Mouse (Mus musculus): ENCODE measurements around the gene Ddx58. TPM values are rescaled to one million over a fixed set of nuclear protein-coding genes. Genes with fewer than 3 reads are reported as not detected.
A peak's percentile ranks its signal among the peaks of the same experiment; 100 is the strongest.

Gene Ddx58
- 3.8 and 5.0 TPM in 2 replicates for polyA plus RNA-seq (2015; fragmentation: Nextera tagmentation; extraction: Ambion mirVana)

- peak within 1 kb of the TSS; percentile 69 for H3K9ac ChIP-seq
- peak; percentile 67 for ATAC-seq (ENCODE audit: low read depth)
- peak within 1 kb of the TSS; percentile 74 for H3K4me2 ChIP-seq
- H3K9me3 ChIP-seq = no peaks in the 10 kb centered on the region
- peak within 1 kb of the TSS; percentile 47 for H3K4me3 ChIP-seq
- H3K27ac ChIP-seq (replicated peaks) = no peak within 1 kb of the TSS
- 4% methylated on average over 35 of the region's 35 CpGs for WGBS
- peaks cover 18% of the 10 kb centered on the region for H3K4me1 ChIP-seq (replicated peaks)
- no peaks in the 10 kb centered on the region for H3K36me3 ChIP-seq
- H3K27me3 ChIP-seq = peaks cover 5% of the 10 kb centered on the region; the same call in 1 of the 2 replicates
Measured at GRCm38 (mm10) chr4:40239409-40240271, at the start of gene Ddx58. TSS of gene Ddx58 (minus strand) at chr4:40239828.

GRCm38 (mm10) chr4:40289046-40289445 lies 49.4 kb upstream of the Ddx58 start:
- Histone ChIP-seq H3K27me3 (no peaks in the 10 kb centered on the region), H3K4me2 (no peak overlapping the region), H3K4me1 (replicated peaks) (no peaks in the 10 kb centered on the region), H3K36me3 (no peaks in the 10 kb centered on the region), H3K9me3 (peaks cover 8% of the 10 kb centered on the region; the same call in 1 of the 2 replicates), H3K27ac (replicated peaks) (no peak overlapping the region), H3K4me3 (no peak overlapping the region), H3K9ac (no peak overlapping the region)
- WGBS = 87% methylated on average over 2 of the region's 2 CpGs
- no peak for ATAC-seq (ENCODE audit: low read depth)

DNA sequence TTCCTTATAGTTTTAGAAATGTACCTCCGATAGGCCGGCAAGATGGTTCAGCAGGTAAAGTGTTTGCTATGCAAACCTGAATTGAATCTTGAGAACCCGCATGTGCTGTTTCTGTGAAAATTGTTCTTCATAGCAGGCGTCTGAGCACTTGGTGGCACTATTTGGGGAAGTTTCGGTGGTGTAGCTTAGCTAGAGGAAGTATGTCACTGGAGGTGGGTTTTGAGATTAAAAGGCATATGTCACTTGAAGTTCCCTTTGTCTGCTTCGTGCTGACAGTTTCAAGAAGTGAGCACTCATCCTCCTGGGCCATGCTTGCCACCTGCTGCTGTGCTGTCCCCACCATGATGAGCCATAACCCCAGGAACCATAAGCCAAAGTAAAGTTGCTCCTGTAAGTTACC lies 47.8 kb upstream of the Ddx58 start:
- ATAC-seq (ENCODE audit: low read depth) = no peak
- WGBS = 84% methylated on average over 6 of the region's 6 CpGs

DNA sequence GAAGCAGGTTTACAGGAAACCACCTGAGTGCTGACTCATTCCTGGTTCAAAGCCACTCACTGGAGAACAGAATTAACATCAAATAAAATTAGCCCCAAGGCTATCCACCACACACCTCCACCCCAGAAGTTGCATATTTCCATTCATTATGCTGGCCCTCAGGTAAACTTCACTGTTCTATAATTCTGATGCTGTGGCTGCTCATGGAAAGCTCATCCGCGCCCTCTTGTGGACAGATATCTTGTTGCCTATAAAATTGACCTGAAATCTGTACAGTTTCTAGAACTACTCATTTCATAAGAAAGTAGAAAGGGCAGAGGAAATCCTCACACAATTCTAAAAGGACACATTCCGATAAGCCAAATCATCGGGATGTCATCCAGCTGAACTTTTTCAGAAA lies 46.0 kb upstream of the Ddx58 start:
- no peak overlapping the region for H3K4me2 ChIP-seq
- no peaks in the 10 kb centered on the region for H3K27me3 ChIP-seq
- no peaks in the 10 kb centered on the region for H3K36me3 ChIP-seq
- H3K9ac ChIP-seq = no peak overlapping the region
- H3K4me3 ChIP-seq = no peak overlapping the region
- ATAC-seq (ENCODE audit: low read depth) = no peak
- 24% methylated on average over 4 of the region's 4 CpGs for WGBS
- H3K4me1 ChIP-seq (replicated peaks) = no peaks in the 10 kb centered on the region
- 0 out of 2 replicates have a peak, but pooled peaks cover 2% of the 10 kb centered on the region for H3K9me3 ChIP-seq
- H3K27ac ChIP-seq (replicated peaks) = no peak overlapping the region

More for the DNA sequence above, 47.8 kb upstream of the Ddx58 start:
- Histone ChIP-seq H3K9me3 (0 out of 2 replicates have a peak, but pooled peaks cover 4% of the 10 kb centered on the region), H3K4me3 (no peak overlapping the region), H3K4me1 (replicated peaks) (no peaks in the 10 kb centered on the region), H3K27me3 (no peaks in the 10 kb centered on the region), H3K4me2 (no peak overlapping the region), H3K9ac (no peak overlapping the region), H3K36me3 (no peaks in the 10 kb centered on the region), H3K27ac (replicated peaks) (no peak overlapping the region)

- Histone ChIP-seq H3K27ac (replicated peaks) (peak within 1 kb of the TSS; percentile 64), H3K27me3 (no peaks in the 10 kb centered on the region), H3K4me3 (peak within 1 kb of the TSS; percentile 87), H3K4me1 (replicated peaks) (peaks cover 14% of the 10 kb centered on the region), H3K36me3 (peaks cover 24% of the 10 kb centered on the region), H3K4me2 (peak within 1 kb of the TSS; percentile 87), H3K9me3 (no peaks in the 10 kb centered on the region), H3K9ac (peak within 1 kb of the TSS; percentile 93)
- WGBS = under 1% methylated on average over 36 of the region's 36 CpGs
- ATAC-seq (ENCODE audit: low read depth) = peak; percentile 96
Measured at GRCm38 (mm10) chr4:40279276-40279900, 39.8 kb upstream of the Ddx58 start, which contains the start of gene Ndufb6. TSS of gene Ndufb6 (minus strand) at chr4:40279421.

DNA sequence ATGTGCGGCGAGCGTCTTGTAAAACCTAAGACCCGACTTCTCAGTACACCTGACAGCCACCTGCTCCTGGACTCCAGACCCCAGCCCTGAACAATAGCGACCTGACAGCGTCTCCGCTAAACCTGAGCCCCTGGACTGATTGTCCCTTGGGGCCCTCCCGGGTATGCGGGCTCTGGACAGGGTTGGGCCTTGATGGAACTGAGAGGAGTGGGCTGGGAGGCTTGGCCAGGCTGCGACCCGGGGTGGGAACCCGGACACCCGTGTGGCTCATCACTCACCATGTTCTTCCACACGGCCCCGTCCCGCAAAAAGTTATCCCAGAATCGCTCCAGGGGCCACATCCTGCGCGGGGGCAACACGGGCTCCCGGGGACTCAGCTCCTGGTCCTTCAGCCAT lies 39.2 kb upstream of the Ddx58 start:
- Histone ChIP-seq H3K27me3 (no peaks in the 10 kb centered on the region), H3K4me3 (peak overlapping the region; percentile 87), H3K9me3 (no peaks in the 10 kb centered on the region), H3K36me3 (peaks cover 27% of the 10 kb centered on the region), H3K9ac (peak overlapping the region; percentile 93), H3K4me2 (peak overlapping the region; percentile 87), H3K4me1 (replicated peaks) (peaks cover 14% of the 10 kb centered on the region), H3K27ac (replicated peaks) (peak overlapping the region; percentile 64)
- ATAC-seq (ENCODE audit: low read depth) = peak; percentile 83
- WGBS = under 1% methylated on average over 21 of the region's 21 CpGs

DNA sequence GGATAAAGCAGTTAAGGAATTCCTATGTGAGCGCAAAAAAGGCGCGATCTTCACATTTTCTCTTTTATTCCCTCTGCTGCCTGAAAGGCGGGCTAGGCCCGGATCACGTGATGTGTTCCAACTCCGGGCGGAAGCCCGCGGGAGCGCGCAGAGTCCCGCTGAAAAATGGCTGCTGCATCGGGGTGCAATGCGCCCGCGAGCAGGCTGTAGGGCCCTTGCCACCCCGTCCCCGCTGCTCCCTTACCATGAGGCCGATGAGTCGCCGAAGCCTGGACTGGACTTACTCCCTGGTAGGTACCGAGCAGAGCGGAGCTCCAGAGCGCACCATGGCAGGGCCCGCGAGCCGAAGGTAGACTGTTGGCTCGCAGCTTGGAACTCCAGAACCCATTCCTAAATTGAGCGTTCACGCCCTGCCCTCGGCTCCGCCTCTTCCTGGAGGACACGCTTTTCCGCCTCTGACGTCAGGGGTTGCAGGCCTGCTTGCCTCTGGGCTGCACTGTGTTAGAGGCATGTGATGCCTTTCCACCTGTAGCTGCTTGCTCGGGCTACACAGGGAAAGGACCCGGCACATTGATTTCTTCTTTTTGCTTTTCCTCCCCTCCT lies 29.9 kb upstream of the Ddx58 start, which contains the start of the genes Smim27 and Topors:
Gene Smim27 (plus strand): TSS at position 150 of the 603 bp plus-strand sequence.
Gene Topors (minus strand): TSS at position 421 of the 603 bp plus-strand sequence.
- peaks cover 40% of the 10 kb centered on the region for H3K36me3 ChIP-seq
- H3K27ac ChIP-seq (replicated peaks) = peak within 1 kb of the TSS; percentile 97
- H3K9ac ChIP-seq = peak within 1 kb of the TSS; percentile 86
- H3K9me3 ChIP-seq = no peaks in the 10 kb centered on the region
- H3K27me3 ChIP-seq = no peaks in the 10 kb centered on the region
- H3K4me3 ChIP-seq = peak within 1 kb of the TSS; percentile 74
- under 1% methylated on average over 38 of the region's 38 CpGs for WGBS
- ATAC-seq (ENCODE audit: low read depth) = peak; percentile 95
- peaks cover 38% of the 10 kb centered on the region for H3K4me1 ChIP-seq (replicated peaks)
- peak within 1 kb of the TSS; percentile 96 for H3K4me2 ChIP-seq

DNA sequence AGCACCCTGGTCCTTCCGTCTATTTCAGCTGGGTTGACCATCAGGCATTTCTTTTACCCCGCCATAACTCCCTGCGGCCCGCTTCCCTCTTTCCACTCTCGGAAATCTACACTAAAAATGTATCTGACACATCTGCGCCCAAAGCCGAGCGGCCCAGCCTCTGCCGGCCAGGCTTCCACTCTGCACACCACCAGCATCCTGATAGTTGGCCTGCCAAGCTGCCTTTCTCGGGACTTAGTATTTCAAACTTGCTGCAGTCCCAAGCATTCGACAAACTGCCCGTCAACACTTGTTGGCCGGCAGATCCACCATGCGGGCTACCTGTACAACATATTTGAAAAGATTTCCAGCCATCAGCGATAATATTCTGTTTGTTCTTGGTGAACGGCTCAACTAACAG lies 29.2 kb upstream of the Ddx58 start:
- Histone ChIP-seq H3K4me1 (replicated peaks) (peaks cover 38% of the 10 kb centered on the region), H3K9ac (peak overlapping the region; percentile 86), H3K36me3 (peaks cover 35% of the 10 kb centered on the region; the same call in 1 of the 2 replicates), H3K9me3 (no peaks in the 10 kb centered on the region), H3K4me2 (peak overlapping the region; percentile 96), H3K27ac (replicated peaks) (peak overlapping the region; percentile 97), H3K27me3 (no peaks in the 10 kb centered on the region), H3K4me3 (peak overlapping the region; percentile 74)
- WGBS = 0% methylated on average over 16 of the region's 16 CpGs
- peak; percentile 16 for ATAC-seq (ENCODE audit: low read depth)

DNA sequence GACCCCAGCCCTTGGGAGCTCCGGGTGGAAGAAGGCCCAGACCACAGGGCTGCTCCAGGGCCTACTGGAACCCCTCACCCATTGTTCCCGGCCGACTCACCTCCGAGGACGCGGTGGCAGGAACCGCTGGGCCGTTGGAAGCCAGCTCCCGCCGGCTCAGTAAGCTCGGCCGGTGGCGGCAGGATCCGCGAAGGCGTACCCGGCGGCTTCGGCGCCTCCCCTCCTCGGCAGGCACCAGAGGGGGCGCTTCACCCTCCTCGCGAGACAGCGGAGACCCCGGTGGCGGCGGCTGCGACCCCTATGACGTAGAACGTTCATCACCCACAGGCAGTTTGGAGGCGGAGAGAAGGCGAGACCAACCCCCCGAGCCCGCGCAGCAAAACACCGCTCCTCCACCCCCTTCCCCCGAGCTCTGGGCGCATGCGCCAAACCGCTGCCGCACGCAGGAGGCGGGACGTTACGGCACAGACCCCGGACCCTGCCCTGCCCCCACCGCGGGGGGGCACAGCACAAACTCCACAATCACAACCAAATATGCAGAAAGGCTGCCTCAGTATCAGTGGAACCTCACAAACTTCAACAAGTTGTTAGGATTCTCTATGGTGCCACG lies 28.7 kb upstream of the Ddx58 start:
- H3K27me3 ChIP-seq = no peaks in the 10 kb centered on the region
- H3K4me2 ChIP-seq = peak overlapping the region; percentile 96
- peak overlapping the region; percentile 86 for H3K9ac ChIP-seq
- H3K36me3 ChIP-seq = peaks cover 34% of the 10 kb centered on the region; the same call in 1 of the 2 replicates
- peaks cover 38% of the 10 kb centered on the region for H3K4me1 ChIP-seq (replicated peaks)
- WGBS = under 1% methylated on average over 49 of the region's 50 CpGs
- peak; percentile 81 for ATAC-seq (ENCODE audit: low read depth)
- peak overlapping the region; percentile 97 for H3K27ac ChIP-seq (replicated peaks)
- no peaks in the 10 kb centered on the region for H3K9me3 ChIP-seq
- peak overlapping the region; percentile 74 for H3K4me3 ChIP-seq

DNA sequence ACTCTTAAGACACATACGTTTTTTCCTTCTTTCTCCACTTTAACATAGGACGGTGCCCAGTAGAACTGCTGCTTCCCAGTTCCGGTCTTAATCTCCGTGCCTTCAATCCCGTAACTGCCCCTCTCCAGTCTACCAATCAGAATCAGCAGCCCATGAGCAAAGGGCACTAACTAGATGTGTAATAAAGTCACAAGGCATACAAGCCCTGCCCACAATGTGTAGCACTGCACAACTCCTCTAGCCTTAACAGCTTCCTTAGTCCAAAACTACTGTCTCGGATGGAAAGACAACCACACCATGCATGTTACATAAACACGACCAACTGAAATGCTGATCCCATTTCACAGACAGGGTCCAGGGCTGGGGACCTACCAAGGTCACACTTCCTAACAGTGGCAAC lies 28.1 kb upstream of the Ddx58 start:
- H3K9me3 ChIP-seq = no peaks in the 10 kb centered on the region
- no peak for ATAC-seq (ENCODE audit: low read depth)
- H3K9ac ChIP-seq = peak overlapping the region; percentile 86
- H3K4me2 ChIP-seq = peak overlapping the region; percentile 96
- peaks cover 30% of the 10 kb centered on the region for H3K36me3 ChIP-seq
- H3K27me3 ChIP-seq = no peaks in the 10 kb centered on the region
- peaks cover 38% of the 10 kb centered on the region for H3K4me1 ChIP-seq (replicated peaks)
- WGBS = 72% methylated on average over 7 of the region's 7 CpGs
- H3K27ac ChIP-seq (replicated peaks) = peak overlapping the region; percentile 82
- H3K4me3 ChIP-seq = peak overlapping the region; percentile 74

- H3K27me3 ChIP-seq = no peaks in the 10 kb centered on the region
- H3K9ac ChIP-seq = no peak overlapping the region
- no peaks in the 10 kb centered on the region for H3K9me3 ChIP-seq
- H3K4me2 ChIP-seq = no peak overlapping the region
- H3K4me1 ChIP-seq (replicated peaks) = peaks cover 32% of the 10 kb centered on the region
- ATAC-seq (ENCODE audit: low read depth) = no peak
- H3K27ac ChIP-seq (replicated peaks) = no peak overlapping the region
- no peak overlapping the region for H3K4me3 ChIP-seq
- WGBS = 95% methylated on average over 1 of the region's 1 CpGs
- H3K36me3 ChIP-seq = peaks cover 54% of the 10 kb centered on the region
Measured at GRCm38 (mm10) chr4:40264321-40264720, 24.7 kb upstream of the Ddx58 start.

All from neural tube, embryonic 13.5 days (tissue).